Mouse (Mus musculus): ENCODE data around the gene Immp2l.

DNA sequence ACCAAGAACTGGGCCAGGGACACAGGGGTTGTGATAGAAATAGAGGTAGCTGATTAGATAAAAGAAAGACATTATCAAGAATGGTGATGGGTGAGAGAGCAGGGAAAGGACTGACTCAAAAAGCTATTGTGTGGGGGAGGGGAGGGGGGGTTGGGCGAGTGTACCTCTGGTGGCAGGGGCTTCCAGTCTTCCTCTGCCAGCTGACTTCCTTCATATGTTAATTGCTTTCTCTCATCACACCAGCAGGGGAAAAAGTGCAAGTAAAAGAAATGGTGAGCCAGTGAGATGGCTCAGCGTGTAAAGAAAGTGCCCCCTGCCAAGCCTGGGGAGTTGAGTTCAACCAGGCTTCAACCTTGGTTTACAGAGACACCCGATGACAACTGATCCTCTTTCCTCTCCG lies 39.2 kb upstream of the Immp2l start:
- TF ChIP-seq MAFK (IDR thresholded peaks at IDR 0.05; ENCODE audit: insufficient read depth, low read depth, low read length) (no peak), ZNF384 (IDR thresholded peaks at IDR 0.05; ENCODE audit: low read depth, low read length) (no peak), CHD2 (IDR thresholded peaks at IDR 0.05; ENCODE audit: low read depth, low read length) (no peak), ZC3H11A (IDR thresholded peaks at IDR 0.05; ENCODE audit: borderline replicate concordance, low read depth, low read length) (no peak), HCFC1 (IDR thresholded peaks at IDR 0.05; ENCODE audit: borderline replicate concordance, insufficient read depth, low read length) (no peak)

All from ES-E14 (cell line).